Mouse (Mus musculus): ENCODE measurements around the gene Has1.

Has1 gene

GRCm38 (mm10) chr17:17843534-17844261 lies 11.3 kb downstream of the Has1 start:
- DNase-seq, result no peak

GRCm38 (mm10) chr17:17840796-17841195 lies 14.2 kb downstream of the Has1 start:
- DNase-seq, result no peak

- DNase-seq, result no peak
These were observed 15.7 kb downstream of the Has1 start for GRCm38 (mm10) chr17:17839276-17839675.

DNA sequence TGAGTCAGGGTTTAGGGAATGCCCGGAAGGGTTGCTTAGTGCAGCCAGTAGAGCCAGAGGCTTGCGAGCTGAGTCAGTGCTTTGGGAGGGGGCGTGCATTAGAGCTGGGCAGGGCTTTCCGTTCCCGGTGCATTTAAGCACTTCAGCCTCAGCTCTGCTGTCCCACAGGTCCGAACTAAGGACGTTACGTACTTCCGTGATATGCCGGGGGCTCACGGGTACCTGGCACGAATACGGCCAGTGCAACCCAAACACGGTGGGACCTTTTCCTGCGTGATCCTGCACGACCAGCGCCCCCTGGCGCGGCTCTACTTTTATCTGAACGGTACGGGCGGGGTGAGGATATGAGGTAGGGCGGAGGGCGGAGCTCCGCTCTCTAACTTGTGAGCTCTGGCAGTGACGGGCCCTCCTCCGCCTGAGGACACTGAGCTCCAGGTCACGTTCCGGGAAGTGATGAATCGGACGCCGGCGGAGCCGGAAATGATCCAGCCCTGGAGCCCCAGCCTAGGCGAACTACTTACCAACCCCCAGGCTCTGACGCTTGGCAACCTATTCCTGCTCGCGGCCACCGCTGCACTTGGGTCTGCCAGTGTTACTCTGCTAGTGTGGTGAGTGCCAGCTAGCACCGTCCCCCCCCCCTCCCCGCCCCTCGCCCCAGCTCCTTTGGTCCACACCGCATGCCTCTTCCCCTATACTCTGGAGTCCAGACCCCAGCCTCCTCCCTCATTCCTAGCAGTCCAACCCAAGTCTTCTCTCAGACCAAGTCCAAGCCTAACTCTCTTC lies 16.9 kb downstream of the Has1 start:
- DNase-seq, result peak; percentile 96 to 97

- DNase-seq, result peak in 1 of 2 experiments; percentile 26
These were observed 17.6 kb downstream of the Has1 start for GRCm38 (mm10) chr17:17837426-17837825.

DNA sequence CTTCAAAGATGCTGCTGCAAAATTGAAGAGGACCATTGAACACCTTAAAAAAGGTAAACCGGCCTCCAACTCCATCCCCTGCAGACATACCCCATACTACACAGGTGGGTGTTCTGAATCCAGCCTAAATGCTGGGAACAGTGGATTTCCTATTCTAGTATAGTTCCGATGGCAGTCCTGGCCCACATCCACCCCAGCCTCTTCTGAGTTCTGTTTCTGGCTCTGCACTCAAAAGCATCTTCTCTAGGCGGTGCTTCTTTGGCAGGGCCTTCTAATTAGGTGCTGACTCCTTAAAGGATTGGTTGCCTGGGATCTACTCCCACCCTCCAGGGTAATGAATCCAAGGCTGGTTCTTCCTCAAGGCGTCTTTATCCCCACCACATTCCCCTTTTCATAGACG lies 18.9 kb downstream of the Has1 start:
- no peak for DNase-seq

DNA sequence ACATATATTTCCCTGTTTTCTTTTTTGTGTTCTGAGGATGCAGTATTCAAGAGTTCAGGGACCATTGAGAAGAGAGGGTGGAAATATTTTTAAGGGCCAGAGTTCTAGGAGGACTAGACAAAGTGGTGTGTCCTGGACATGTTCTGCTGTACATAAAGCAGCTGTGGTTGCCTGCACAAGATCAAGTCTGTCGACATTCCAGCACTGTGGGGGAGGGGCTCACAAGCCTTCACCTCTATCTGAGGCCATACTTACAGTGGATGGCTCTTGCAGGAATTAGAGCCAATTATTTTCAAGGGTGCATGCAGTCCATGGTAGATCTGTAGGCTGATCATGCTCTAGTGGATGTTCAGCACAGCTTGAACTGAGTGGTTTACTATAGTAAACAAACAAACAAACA lies 20.1 kb downstream of the Has1 start:
- DNase-seq, result no peak

- DNase-seq, result no peak
These were observed 24.3 kb downstream of the Has1 start for GRCm38 (mm10) chr17:17830731-17831130.

DNA sequence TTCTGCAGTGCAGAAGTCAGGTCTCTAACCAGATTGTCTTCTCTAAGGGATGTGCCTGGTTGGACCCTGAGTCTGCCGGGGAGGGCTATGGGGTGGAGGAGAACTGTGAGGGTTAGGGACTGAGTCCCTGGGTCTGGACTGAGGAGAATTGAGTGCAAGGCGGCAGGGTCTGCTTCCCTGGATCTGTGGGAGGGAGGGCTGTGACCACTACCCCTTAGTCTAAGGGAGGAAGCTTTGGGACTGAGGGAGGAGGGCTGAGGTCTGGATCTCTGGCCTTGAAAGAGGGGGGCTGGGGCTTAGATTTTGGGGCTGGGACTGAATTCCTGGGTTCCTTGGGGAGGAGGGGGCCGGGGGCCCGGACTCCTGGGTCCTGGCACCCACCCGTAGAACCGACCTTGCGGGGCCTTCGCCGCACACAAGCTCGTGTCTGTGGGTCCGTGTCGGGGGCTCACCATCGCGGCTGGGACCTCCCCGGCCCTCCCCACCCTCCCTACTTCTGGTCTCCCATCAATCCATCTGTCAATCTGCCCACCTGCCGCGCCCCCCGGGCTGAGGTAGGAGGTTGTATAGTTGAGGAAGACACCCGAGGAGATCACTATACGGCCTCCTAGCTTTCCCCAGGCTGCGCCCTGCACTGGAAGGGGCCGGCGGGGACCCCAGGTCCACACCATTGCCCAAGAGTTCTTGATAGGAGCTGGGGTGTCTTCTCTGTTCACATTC lies 25.0 kb downstream of the Has1 start:
- DNase-seq, result peak in 1 of 2 experiments; percentile 5

DNA sequence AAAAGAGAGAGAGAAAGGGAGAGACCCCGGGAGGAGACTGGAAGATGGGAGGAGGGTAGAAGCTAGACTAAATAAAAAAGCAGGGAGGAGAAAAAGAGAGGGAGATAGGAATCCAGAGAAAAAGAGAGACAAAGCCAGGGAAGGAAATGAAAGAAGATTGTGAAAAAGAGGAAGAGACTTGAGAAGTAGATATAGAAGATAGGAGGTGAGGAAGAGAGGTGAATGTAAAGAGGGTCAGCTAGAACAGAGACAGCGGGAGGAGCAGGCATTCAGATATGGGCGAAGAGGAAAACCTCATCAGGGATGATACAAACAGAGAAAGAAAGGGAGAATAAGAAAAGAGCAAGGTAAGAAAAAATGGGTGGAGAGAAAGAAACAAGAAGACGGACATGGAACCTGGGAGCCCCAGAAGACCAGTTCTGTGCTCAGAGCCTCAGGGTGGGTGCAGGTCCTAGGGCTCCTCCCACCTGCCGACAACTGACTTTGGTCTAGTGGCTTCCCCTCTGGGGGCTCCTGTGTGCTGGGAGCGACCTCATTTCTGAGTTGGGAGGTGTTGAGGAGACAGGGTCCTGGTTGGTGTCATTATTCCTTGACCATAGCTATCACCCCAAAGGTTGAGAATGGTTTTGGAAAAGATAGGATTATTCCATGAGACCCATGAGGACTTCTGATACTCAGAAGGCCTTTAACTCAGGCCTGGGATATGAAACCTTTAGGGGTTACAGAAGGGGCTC lies 25.8 kb downstream of the Has1 start:
- DNase-seq, result no peak

DNA sequence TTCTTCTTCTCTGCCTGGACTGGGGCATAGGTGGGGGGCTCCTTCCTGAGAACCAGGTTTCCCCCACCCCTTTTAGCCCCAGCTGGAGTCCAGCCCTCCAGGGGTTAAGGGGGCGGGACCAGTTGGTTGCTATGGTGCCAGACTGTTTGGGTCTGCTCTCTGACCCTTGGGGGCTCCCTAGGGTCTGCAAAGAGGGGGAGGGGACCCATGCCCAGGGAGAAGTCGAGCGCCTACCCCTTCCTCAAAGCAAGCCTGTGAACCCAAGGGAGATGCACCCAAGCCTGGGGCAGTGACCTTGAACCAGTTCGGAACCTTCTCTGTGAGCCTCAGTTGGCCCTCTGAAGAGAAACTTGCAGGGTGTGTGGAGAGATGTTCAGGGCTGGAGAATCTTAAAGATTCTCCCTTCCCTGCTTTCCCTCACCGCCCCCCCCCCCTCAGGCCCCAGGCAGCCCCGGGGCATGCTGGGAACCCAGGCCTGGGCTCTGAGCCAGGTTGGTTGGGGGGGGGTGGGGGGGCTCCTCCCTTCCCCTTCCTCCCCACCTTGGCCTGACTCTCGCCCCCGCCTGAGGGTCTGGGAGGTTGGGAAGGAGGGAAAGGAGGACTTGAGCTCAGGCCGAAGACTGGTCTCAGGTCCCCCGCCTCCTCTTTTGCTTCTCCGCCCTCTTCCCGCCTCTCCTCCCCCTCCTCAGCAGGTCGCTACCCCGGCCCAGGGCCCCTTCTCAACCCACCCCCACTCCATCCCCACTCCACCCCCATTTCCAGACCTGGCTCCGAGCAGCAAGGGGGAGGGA lies 26.6 kb downstream of the Has1 start:
- DNase-seq, result peak in 1 of 2 experiments; percentile 13

DNA sequence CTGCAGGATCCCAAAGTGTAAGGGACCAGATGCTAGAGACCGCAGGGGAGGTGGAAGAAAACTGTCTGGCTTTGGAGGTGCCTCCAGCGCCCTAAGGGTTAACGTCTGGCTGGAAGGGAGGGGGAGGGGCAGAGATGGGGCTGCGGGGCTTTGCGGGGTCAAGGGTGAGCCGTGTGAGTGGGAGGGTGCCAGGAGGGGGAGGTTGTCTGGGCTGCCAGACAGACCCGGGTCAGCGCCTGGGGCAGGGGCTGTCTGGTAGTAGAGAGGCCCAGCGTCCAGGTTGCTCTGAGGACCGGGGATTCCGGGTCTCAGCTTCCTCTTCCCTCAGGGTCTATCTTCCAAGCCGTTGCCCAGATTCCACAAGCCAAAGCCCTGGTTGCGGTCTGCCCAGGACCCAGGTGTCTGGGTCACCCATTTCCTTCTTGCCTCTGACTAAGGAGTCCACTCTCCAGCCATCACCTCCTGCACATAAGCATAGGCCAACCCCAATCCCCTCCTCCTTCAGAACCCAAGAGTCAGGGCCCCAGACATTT lies 27.3 kb downstream of the Has1 start:
- peak in 1 of 2 experiments; percentile 8 for DNase-seq

GRCm38 (mm10) chr17:17826751-17827657 lies 28.0 kb downstream of the Has1 start, which contains the start of gene Spaca6:
Gene Spaca6 (plus strand): TSS chr17:17827158.
- peak in 1 of 2 experiments; percentile 19 for DNase-seq

DNA sequence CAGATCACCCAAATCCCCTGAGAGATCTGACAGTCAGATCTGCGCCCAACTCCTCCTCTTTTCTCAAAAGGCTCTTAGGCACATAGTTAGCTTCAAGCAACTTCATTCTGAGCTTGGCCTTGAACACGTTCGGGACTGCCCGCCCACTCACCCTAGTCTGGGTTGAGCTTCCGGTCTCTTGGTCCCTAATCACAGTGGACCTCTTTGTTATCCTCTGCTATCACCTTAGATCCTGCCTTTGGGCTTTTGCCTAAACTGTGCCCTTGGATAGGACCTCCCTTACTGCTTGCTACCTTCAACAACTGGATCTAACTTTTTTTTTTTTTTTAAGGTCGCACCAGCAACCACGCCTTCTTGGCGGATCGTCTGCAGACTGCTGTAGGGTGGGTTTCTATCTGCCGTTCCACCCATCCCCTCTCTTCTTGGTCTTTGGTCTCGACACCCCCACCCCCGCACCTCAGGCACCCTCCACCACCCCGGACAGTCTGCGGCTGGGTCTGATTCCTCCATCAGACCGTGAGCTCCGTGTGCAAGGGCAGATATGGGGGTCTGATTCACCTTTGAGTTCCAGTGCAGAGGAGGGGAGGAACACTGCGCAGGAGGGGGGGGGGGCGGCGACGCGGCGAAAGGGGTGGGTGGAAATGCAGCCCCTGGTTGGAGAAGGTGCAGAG lies 28.9 kb downstream of the Has1 start:
- DNase-seq, result peak in 1 of 2 experiments; percentile 7

GRCm38 (mm10) chr17:17823612-17824336 lies 31.2 kb downstream of the Has1 start:
- DNase-seq, result no peak

DNA sequence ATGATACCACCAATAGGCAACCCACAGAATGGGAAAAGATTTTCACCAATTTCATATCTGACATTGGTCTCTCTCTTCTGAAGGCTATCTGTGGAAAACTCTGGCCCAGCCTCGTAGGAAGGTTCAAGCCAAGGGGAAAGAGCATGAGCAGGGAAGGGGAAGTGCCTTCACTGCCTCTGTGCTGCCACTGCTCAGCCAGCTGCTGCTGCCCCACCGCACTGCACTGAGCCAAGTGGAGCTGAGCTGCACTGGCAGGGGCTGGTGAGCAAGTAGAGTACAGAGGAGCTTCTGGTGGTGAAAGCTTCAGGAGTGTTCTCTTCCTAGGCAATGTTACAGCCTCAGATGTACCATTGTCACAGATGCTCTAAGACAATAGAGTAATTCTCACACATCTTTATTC lies 59.5 kb downstream of the Has1 start:
- no peak for DNase-seq
